Mouse (Mus musculus) heart, postnatal 14 days (tissue): ENCODE results near the gene Slc4a10. TPM values are rescaled to one million over a fixed set of nuclear protein-coding genes. Genes with fewer than 3 reads are reported as not detected.

Experiments used
- DNase-seq, 2 experiments: peaks; one replicate each; pipeline ENCODE4 v3.0.0; 2021 to 2022
- intact Hi-C: fragments of 180-260 bp; cut with DNase I; formaldehyde crosslinking; loops from one replicate; pipeline ENCODE4 v1.15.1; 2025
- total RNA-seq, 2 experiments: library from RNA; stranded (reverse); gene quantifications; 2 replicates each; pipeline ENCODE4 v1.2.3; 2021

The Slc4a10 gene
- total RNA-seq, 2 experiments from 2014 or later = not detected

DNA sequence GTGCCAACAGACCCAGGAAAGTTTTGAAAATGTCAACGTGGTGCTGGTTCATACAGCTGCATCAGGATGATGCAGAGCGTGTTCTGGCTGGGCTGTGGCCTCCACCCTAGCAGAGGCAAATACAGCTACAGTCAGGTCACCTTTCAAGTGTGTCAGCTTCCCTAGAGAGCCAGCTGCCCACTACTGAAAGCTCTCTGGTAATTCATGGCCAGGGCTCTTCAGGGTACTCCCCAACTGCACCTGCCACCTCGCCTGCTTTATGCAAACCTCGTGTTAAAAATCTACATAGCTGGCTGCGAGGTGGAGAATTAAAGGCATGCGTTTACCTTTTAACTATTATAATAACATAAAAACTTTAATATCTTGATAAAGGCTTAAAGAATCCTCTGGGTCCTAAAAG is 298.1 kb downstream of the Slc4a10 start:
- intact Hi-C loops = no loop called here
- no peak for DNase-seq

DNA sequence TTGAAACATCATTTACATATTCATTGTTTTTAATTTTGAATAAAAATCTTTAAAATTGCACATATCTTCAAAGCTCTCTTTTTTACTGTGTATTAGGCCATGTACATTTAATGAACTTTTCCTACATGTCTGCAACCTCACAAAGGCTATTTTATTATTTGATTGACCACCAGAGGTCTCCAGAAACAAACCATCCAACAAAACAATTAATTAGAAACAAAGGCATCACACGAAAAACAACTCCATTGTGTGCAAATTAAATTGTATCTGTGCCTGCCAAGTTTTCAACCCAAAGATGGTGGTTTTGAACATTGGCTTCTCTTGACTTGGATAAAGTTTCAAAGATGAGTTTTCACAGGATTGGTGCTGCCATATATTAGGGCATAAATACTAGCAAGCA is 300.5 kb downstream of the Slc4a10 start:
- no peak for DNase-seq
- intact Hi-C loops = loop anchor here (2.0 to 5.0 kb wide), 2 partner anchors 112 to 281 kb away; no protein-coding TSS in a partner anchor

GRCm38 (mm10) chr2:62347762-62348161 is 301.5 kb downstream of the Slc4a10 start:
- DNase-seq = no peak
- intact Hi-C loops = loop anchor here (2.0 to 5.0 kb wide), 2 partner anchors 111 to 280 kb away; no protein-coding TSS in a partner anchor

- intact Hi-C loops = no loop called here
- no peak for DNase-seq
Observed at GRCm38 (mm10) chr2:62352035-62352434, 305.8 kb downstream of the Slc4a10 start.

GRCm38 (mm10) chr2:62355766-62356165 is 309.5 kb downstream of the Slc4a10 start:
- intact Hi-C loops = no loop called here
- DNase-seq = no peak

GRCm38 (mm10) chr2:62356606-62357005 is 310.3 kb downstream of the Slc4a10 start:
- no peak for DNase-seq
- intact Hi-C loops = no loop called here

DNA sequence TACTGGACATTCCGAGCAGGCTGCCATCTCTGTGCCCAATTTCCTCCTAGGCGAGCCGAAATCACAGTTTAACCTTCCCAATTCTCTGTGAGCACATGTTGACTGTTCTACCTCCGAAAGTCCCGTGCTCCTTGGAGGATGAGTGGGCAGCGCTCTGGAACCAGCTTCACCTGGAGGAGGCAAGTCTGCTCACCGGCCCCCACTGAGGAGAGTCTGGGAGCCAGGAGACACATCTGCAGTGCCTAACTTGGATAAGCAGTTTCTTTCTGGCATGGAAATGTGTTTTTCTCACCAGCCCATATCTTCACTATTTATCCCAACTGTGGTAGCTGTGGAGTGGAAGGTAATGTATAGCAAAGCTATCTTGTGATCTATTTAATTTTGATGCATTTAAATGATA is 311.0 kb downstream of the Slc4a10 start:
- intact Hi-C loops = no loop called here

DNA sequence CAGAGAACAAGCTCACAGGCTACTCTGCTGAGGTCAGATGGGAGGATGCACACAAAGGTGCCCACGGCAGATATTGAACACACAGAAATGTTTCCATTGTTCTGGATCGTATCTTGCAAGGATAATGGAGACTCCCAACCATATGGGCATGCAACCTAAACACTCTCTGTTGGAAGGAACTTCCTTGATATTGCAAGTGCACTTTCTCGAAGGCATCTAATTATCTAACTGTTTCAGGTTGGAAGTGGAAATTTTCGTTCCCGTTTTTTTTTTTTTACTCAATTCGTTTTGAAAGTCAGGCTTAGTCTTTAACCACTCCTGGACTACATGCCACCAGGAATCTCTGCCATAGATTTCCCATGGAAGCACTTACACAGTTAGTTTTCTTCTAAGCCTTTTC is 314.6 kb downstream of the Slc4a10 start:
- no peak for DNase-seq
- intact Hi-C loops = no loop called here

More for the DNA sequence above, 311.0 kb downstream of the Slc4a10 start:
- no peak for DNase-seq

- intact Hi-C loops = no loop called here
- no peak for DNase-seq
Observed at GRCm38 (mm10) chr2:62361514-62361913, 315.3 kb downstream of the Slc4a10 start.

DNA sequence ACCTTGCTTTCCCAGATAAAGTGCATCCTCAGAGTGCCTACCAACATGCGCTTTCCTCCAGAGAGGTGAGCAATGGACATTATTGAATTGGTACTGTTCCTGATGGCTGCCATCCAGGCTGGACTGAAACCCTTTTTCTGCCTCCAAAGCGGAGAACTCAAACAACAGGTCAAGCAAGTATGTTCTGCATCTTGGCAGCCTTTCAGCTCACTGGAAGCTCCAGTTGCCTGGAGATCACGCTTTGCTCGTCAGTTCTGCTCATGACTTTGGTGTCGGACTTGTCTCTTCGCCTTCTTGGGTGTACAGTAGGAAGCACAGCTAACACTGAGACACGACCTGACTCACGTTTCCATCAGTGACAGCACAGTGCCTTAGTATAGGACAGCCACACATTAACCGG is 315.9 kb downstream of the Slc4a10 start:
- intact Hi-C loops = no loop called here
- DNase-seq = no peak

DNA sequence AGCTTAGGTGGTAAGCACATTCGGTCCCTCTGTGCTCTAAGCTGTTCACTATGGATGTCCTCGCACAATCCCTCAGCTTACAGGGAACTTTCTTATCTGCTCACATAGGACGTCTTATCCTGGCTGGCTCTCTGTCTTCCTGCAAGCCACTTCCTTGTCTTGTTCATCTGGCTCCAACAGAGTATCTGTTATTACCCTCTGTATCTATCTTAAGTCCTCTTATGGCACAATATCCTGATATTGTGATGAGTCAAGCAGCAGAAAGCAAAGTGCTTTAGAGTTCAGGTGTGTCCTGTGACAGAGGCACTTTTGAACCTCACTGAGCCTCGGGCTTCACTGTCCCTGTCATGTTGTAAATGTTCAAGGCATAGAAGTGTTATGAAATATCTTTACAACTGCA is 317.3 kb downstream of the Slc4a10 start:
- no peak for DNase-seq
- intact Hi-C loops = no loop called here

GRCm38 (mm10) chr2:62368349-62369053 is 322.2 kb downstream of the Slc4a10 start:
- intact Hi-C loops = no loop called here
- no peak for DNase-seq

- DNase-seq = no peak
- intact Hi-C loops = no loop called here
Observed at GRCm38 (mm10) chr2:62370048-62370447, 323.8 kb downstream of the Slc4a10 start.

DNA sequence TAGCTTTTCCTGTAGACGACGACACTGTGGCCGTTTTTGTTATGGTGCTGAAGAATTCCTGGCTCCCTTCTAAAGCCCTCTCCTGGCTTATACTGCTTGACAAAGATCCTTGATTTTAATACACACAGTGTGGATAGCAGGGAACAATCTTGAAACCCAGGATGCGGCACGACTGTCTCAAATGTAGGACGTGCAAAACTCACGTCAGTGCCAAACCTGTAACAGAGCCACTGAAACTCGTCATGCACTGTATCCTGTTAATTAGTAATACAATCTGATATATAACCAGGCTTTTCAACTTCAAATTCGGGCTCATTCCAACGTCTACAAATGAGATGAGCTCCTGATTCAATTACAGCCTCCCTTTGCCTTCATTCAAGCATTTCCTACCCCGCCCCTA is 327.4 kb downstream of the Slc4a10 start:
- no peak for DNase-seq
- intact Hi-C loops = no loop called here

Other genes with a start within 250 kb of the Slc4a10 start
- gene Tbr1, start 243.5 kb upstream of the Slc4a10 start, total RNA-seq = not detected